Mouse (Mus musculus): Measurements from ENCODE around the gene Klhdc4. TPM values are rescaled to one million over a fixed set of nuclear protein-coding genes. Genes with fewer than 3 reads are reported as not detected.
A peak's percentile ranks its signal among the peaks of the same experiment; 100 is the strongest.

Gene Klhdc4
- polyA plus RNA-seq, 1 experiment from 2014 or later: 38.8 TPM

GRCm38 (mm10) chr8:121844765-121845164 is 15.4 kb upstream of the Klhdc4 start:
- WGBS: 65% methylated on average over 6 of the region's 7 CpGs
- Histone ChIP-seq H3K27me3 (replicated peaks; ENCODE audit: control insufficient read depth, insufficient read depth, low read length) (no peaks in the 10 kb centered on the region), H3K4me1 (ENCODE audit: control insufficient read depth, insufficient read depth, low read length) (no peaks in the 10 kb centered on the region), H3K9me3 (ENCODE audit: control insufficient read depth, low read length) (no peaks in the 10 kb centered on the region), H3K27ac (ENCODE audit: low read length) (no peak overlapping the region), H3K36me3 (ENCODE audit: control insufficient read depth, insufficient read depth, low read length) (no peaks in the 10 kb centered on the region), H3K4me2 (ENCODE audit: low read depth, low read length) (no peak overlapping the region), H3K4me3 (ENCODE audit: low read length) (no peak overlapping the region), H3K9ac (ENCODE audit: low read depth, low read length) (no peak overlapping the region)
- ATAC-seq: no peak

GRCm38 (mm10) chr8:121843184-121843733 is 13.9 kb upstream of the Klhdc4 start:
- Histone ChIP-seq H3K27me3 (replicated peaks; ENCODE audit: control insufficient read depth, insufficient read depth, low read length) (no peaks in the 10 kb centered on the region), H3K27ac (ENCODE audit: low read length) (no peak overlapping the region), H3K36me3 (ENCODE audit: control insufficient read depth, insufficient read depth, low read length) (no peaks in the 10 kb centered on the region), H3K9ac (ENCODE audit: low read depth, low read length) (no peak overlapping the region), H3K4me1 (ENCODE audit: control insufficient read depth, insufficient read depth, low read length) (no peaks in the 10 kb centered on the region), H3K9me3 (ENCODE audit: control insufficient read depth, low read length) (no peaks in the 10 kb centered on the region), H3K4me3 (ENCODE audit: low read length) (no peak overlapping the region), H3K4me2 (ENCODE audit: low read depth, low read length) (no peak overlapping the region)
- 76% methylated on average over 3 of the region's 3 CpGs for WGBS
- no peak for ATAC-seq

GRCm38 (mm10) chr8:121842064-121842955 is 12.9 kb upstream of the Klhdc4 start:
- WGBS: 84% methylated on average over 8 of the region's 8 CpGs
- Histone ChIP-seq H3K36me3 (ENCODE audit: control insufficient read depth, insufficient read depth, low read length) (no peaks in the 10 kb centered on the region), H3K9ac (ENCODE audit: low read depth, low read length) (no peak overlapping the region), H3K27me3 (replicated peaks; ENCODE audit: control insufficient read depth, insufficient read depth, low read length) (no peaks in the 10 kb centered on the region), H3K27ac (ENCODE audit: low read length) (no peak overlapping the region), H3K4me2 (ENCODE audit: low read depth, low read length) (no peak overlapping the region), H3K4me3 (ENCODE audit: low read length) (no peak overlapping the region), H3K9me3 (ENCODE audit: control insufficient read depth, low read length) (no peaks in the 10 kb centered on the region), H3K4me1 (ENCODE audit: control insufficient read depth, insufficient read depth, low read length) (no peaks in the 10 kb centered on the region)
- no peak for ATAC-seq

- 57% methylated on average over 8 of the region's 8 CpGs for WGBS
Observed at GRCm38 (mm10) chr8:121841242-121841641, 11.9 kb upstream of the Klhdc4 start.

GRCm38 (mm10) chr8:121832503-121832902 is 3.1 kb upstream of the Klhdc4 start:
- 15% methylated on average over 6 of the region's 6 CpGs for WGBS
- peaks cover 16% of the 10 kb centered on the region for H3K4me1 ChIP-seq (ENCODE audit: control insufficient read depth, insufficient read depth, low read length)
- H3K27ac ChIP-seq (ENCODE audit: low read length): no peak overlapping the region
- H3K9me3 ChIP-seq (ENCODE audit: control insufficient read depth, low read length): no peaks in the 10 kb centered on the region
- H3K9ac ChIP-seq (ENCODE audit: low read depth, low read length): no peak overlapping the region
- no peak overlapping the region for H3K4me2 ChIP-seq (ENCODE audit: low read depth, low read length)
- no peak overlapping the region for H3K4me3 ChIP-seq (ENCODE audit: low read length)
- no peaks in the 10 kb centered on the region for H3K27me3 ChIP-seq (replicated peaks; ENCODE audit: control insufficient read depth, insufficient read depth, low read length)
- H3K36me3 ChIP-seq (ENCODE audit: control insufficient read depth, insufficient read depth, low read length): no peaks in the 10 kb centered on the region
- ATAC-seq: no peak

More at GRCm38 (mm10) chr8:121841242-121841641, 11.9 kb upstream of the Klhdc4 start:
- H3K4me2 ChIP-seq (ENCODE audit: low read depth, low read length): no peak overlapping the region
- no peaks in the 10 kb centered on the region for H3K4me1 ChIP-seq (ENCODE audit: control insufficient read depth, insufficient read depth, low read length)
- no peak overlapping the region for H3K4me3 ChIP-seq (ENCODE audit: low read length)
- H3K27me3 ChIP-seq (replicated peaks; ENCODE audit: control insufficient read depth, insufficient read depth, low read length): no peaks in the 10 kb centered on the region
- no peak for ATAC-seq
- no peaks in the 10 kb centered on the region for H3K36me3 ChIP-seq (ENCODE audit: control insufficient read depth, insufficient read depth, low read length)
- no peaks in the 10 kb centered on the region for H3K9me3 ChIP-seq (ENCODE audit: control insufficient read depth, low read length)
- H3K27ac ChIP-seq (ENCODE audit: low read length): no peak overlapping the region
- H3K9ac ChIP-seq (ENCODE audit: low read depth, low read length): no peak overlapping the region

- Histone ChIP-seq H3K4me1 (ENCODE audit: control insufficient read depth, insufficient read depth, low read length) (peaks cover 16% of the 10 kb centered on the region), H3K4me3 (ENCODE audit: low read length) (no peak overlapping the region), H3K27ac (ENCODE audit: low read length) (no peak overlapping the region), H3K4me2 (ENCODE audit: low read depth, low read length) (no peak overlapping the region), H3K9ac (ENCODE audit: low read depth, low read length) (no peak overlapping the region), H3K9me3 (ENCODE audit: control insufficient read depth, low read length) (no peaks in the 10 kb centered on the region), H3K36me3 (ENCODE audit: control insufficient read depth, insufficient read depth, low read length) (no peaks in the 10 kb centered on the region), H3K27me3 (replicated peaks; ENCODE audit: control insufficient read depth, insufficient read depth, low read length) (no peaks in the 10 kb centered on the region)
- WGBS: 81% methylated on average over 2 of the region's 2 CpGs
- no peak for ATAC-seq
Observed at GRCm38 (mm10) chr8:121832061-121832460, 2.7 kb upstream of the Klhdc4 start.

- ATAC-seq: peak; percentile 84
- Histone ChIP-seq H3K4me3 (ENCODE audit: low read length) (peak overlapping the region; percentile 83), H3K4me1 (ENCODE audit: control insufficient read depth, insufficient read depth, low read length) (peaks cover 16% of the 10 kb centered on the region), H3K4me2 (ENCODE audit: low read depth, low read length) (peak overlapping the region; percentile 94), H3K36me3 (ENCODE audit: control insufficient read depth, insufficient read depth, low read length) (no peaks in the 10 kb centered on the region), H3K27ac (ENCODE audit: low read length) (no peak overlapping the region), H3K27me3 (replicated peaks; ENCODE audit: control insufficient read depth, insufficient read depth, low read length) (no peaks in the 10 kb centered on the region), H3K9ac (ENCODE audit: low read depth, low read length) (peak overlapping the region; percentile 84), H3K9me3 (ENCODE audit: control insufficient read depth, low read length) (no peaks in the 10 kb centered on the region)
- 17% methylated on average over 18 of the region's 18 CpGs for WGBS
Observed at GRCm38 (mm10) chr8:121829777-121830362, 501 bp upstream of the Klhdc4 start.

- peak overlapping the region; percentile 93 for H3K4me2 ChIP-seq (ENCODE audit: low read depth, low read length)
- ATAC-seq: no peak
- no peaks in the 10 kb centered on the region for H3K9me3 ChIP-seq (ENCODE audit: control insufficient read depth, low read length)
- no peak overlapping the region for H3K27ac ChIP-seq (ENCODE audit: low read length)
- no peaks in the 10 kb centered on the region for H3K36me3 ChIP-seq (ENCODE audit: control insufficient read depth, insufficient read depth, low read length)
- no peaks in the 10 kb centered on the region for H3K27me3 ChIP-seq (replicated peaks; ENCODE audit: control insufficient read depth, insufficient read depth, low read length)
- peak overlapping the region; percentile 83 for H3K4me3 ChIP-seq (ENCODE audit: low read length)
- H3K4me1 ChIP-seq (ENCODE audit: control insufficient read depth, insufficient read depth, low read length): peaks cover 16% of the 10 kb centered on the region
- H3K9ac ChIP-seq (ENCODE audit: low read depth, low read length): peak overlapping the region; percentile 84
- WGBS: 28% methylated on average over 10 of the region's 10 CpGs
Observed at GRCm38 (mm10) chr8:121828376-121829023, 869 bp downstream of the Klhdc4 start.

GRCm38 (mm10) chr8:121827726-121828125 is 1.6 kb downstream of the Klhdc4 start:
- no peak for ATAC-seq
- no peak overlapping the region for H3K27ac ChIP-seq (ENCODE audit: low read length)
- no peak overlapping the region for H3K4me3 ChIP-seq (ENCODE audit: low read length)
- H3K4me2 ChIP-seq (ENCODE audit: low read depth, low read length): no peak overlapping the region
- H3K27me3 ChIP-seq (replicated peaks; ENCODE audit: control insufficient read depth, insufficient read depth, low read length): no peaks in the 10 kb centered on the region
- H3K9me3 ChIP-seq (ENCODE audit: control insufficient read depth, low read length): no peaks in the 10 kb centered on the region
- no peak overlapping the region for H3K9ac ChIP-seq (ENCODE audit: low read depth, low read length)
- WGBS: 93% methylated on average over 5 of the region's 5 CpGs
- H3K36me3 ChIP-seq (ENCODE audit: control insufficient read depth, insufficient read depth, low read length): no peaks in the 10 kb centered on the region
- H3K4me1 ChIP-seq (ENCODE audit: control insufficient read depth, insufficient read depth, low read length): peaks cover 16% of the 10 kb centered on the region

Measured in intestine, embryonic 16.5 days (tissue).